Mouse (Mus musculus): ENCODE measurements around the gene Syne3.
A peak's percentile ranks its signal among the peaks of the same experiment; 100 is the strongest.

Syne3 gene

DNA sequence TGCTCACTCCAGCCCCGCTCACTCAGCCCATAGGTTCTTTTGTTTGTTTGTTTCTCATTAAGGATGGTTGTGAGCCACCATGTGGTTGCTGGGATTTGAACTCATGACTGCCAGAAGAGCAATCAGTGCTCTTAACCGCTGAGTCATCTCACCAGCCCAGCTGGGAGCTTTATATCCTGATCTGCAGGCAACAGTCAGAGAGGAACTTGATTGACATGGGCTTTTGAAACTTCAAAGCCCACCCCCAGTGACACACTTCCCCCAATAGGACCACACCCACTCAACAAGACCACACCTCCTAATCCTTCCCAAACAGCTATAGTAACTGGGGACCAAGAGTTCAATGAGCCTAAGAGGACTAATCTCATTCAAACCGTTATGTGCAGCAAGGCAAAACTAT lies 85.1 kb downstream of the Syne3 start:
- DNase-seq (ENCODE audit: low spot score in 2 of 2), result no peak

DNA sequence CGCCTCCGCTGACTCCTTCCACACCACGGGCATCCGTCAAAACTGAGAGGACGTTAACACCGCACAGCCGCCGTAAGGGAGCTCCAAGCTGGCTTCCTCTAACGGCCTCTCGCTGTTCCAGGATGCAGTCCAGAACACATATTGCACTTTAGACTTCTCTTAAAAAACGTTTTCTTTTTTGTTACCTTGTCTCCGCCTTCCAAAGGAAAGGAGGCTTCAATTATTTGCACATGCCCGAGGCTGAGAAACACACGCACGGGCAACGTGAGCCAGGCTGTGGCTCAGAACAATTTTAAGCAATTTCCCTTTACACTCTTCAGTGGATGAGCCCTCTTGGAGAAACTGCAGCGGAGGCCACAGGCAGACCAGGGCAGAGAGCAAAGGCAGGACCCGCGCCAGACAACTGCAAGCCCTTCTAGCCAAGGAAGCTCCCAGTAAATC lies 85.6 kb downstream of the Syne3 start:
- no peak for DNase-seq (ENCODE audit: low spot score in 2 of 2)

DNA sequence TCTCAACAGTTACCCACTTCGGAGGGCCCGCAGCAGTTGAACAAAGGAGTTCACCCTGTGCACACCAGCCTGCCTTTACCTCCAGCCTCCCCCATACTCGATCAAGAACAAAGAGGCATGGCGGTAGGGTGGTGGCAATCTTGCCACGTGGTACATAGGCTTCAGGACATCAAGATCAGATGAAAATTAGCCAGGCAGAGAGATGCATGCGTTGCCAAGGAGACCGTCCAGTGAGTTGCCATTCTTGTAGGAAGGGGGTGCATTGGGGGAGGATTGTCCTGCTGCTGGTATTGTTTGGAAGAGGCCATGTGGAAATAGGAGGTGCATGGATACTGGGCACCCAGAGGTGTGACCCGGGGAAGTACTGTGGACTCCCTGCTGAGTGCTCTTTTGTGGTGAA lies 87.0 kb downstream of the Syne3 start:
- no peak for DNase-seq (ENCODE audit: low spot score in 2 of 2)

DNA sequence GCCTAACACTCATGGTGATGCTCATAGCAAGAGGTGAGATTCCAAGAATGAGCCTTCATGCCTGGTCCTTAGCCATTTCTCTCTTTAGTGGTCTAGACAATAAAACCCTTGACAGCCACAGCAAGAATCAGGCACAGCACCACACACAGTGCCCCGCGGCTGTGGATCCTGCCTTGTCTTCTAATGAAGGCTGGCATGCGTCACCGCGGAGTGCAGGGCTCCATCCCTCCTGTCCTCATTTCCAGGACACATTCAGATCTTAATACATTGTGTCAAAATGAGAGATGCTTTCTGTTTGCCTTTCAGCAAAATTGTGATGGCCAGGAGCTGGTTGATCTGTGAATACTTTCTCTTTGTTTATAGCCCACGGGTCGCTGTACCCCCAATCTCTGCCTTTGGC lies 88.5 kb downstream of the Syne3 start:
- DNase-seq (ENCODE audit: low spot score in 2 of 2), result no peak

DNA sequence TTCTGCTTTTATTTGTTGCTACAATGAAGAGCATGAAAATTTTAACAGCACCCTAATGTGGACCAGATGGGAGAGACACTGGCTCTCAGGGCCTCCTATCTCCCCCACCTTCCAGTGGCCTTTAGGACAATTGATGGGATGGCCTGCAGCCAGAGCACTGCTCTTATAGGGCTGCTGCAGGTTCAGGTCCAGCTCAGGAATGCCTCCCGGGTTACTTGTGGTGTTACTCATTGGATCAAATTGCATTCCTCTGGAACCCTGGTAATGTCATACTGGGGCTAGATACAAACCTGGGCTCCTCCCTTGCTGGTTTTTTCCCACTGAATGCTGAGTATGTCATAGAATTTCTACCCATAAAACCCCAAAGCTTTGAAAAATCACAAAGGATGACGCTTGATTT lies 90.4 kb downstream of the Syne3 start:
- DNase-seq (ENCODE audit: low spot score in 2 of 2), result no peak

DNA sequence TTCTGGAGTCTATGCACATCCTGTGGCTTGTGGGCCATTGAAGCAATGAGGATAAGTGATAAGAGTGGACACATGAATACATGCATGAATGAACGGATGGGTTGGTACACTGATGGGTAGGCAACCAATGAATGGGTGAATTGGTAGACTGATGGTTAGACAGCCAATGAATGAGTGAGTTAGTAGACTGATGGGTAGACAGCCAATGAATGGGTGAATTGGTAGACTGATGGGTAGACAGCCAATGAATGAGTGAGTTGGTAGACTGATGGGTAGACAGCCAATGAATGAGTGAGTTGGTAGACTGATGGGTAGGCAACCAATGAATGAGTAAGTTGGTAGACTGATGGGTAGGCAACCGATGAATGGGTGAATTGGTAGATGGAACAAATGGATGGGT lies 91.7 kb downstream of the Syne3 start:
- DNase-seq (ENCODE audit: low spot score in 2 of 2), result no peak

DNA sequence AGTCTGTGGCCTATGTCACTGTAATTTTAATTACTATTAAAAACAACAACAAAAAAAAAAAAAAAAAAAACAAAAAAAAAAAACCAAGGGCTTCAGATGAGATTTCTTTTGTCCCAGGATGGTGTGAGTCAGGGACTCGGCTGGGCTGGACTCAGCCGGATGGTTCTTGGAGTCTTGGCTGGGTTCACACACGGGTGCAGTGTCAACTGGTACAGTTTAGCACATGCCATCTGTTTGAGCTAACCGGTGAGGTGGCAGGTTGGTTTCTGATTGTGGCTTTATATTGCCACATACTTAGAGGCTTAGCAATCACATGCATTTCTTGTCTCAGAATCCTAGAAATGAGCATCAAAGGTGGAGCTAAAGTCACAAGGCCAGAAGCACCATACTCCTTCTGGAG lies 92.3 kb downstream of the Syne3 start:
- no peak for DNase-seq (ENCODE audit: low spot score in 2 of 2)

DNA sequence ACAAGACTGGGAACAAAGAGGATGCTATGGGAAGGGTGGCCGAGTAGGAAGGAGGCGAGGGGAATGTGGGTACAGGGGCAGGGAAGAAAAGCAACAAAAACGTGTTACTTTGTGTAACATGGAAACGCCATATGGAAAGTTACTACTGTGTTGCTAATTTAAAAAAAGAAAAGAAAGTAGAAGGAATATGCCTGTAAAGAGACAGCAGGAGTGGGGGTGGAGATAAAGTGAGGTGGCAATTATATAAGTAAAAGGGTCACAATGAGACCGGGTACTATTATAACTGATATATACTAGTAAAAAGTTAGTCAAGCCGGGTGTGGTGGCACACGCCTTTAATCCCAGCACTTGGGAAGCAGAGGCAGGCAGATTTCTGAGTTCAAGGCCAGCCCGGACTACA lies 92.8 kb downstream of the Syne3 start:
- DNase-seq (ENCODE audit: low spot score in 2 of 2), result no peak

DNA sequence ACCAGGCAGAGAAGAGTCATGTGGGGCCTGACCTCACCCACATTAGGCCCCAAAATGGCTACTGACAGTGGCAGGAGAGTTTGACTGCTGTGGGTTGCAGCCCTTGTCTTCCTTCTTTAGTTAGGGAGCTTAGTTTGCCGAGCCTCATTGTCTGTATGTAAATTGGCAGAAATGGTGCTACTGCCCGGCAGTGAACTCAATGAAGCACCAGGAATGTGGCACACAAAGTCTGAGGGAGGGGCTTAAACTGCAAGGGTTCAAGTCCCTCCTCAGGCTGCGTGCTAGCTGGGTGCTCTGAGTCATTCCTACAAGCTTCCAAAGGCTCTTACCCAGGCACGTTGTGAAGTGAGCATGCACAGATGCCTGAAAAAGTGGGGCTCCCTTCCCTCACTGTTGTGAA lies 93.9 kb downstream of the Syne3 start:
- no peak for DNase-seq (ENCODE audit: low spot score in 2 of 2)

DNA sequence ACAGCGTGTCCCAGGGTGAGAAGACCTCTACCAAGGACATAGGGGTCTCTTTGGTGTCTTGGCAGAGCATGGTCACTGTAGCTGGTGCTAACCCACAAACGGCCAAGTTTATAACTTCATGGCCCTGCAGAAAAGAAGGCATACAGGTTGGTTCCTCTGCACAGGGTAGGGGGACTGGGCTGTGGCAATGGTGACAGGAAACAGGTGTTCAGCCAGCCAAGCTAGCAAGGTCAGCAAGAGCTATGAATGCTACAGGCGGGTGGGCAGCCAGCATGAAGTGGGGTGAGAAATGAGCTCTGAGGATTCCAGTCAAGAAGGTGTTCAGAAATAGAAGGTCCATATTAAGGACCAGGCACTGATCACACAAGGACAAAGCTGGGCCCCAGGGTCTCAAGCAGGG lies 96.6 kb downstream of the Syne3 start:
- no peak for DNase-seq (ENCODE audit: low spot score in 2 of 2)

DNA sequence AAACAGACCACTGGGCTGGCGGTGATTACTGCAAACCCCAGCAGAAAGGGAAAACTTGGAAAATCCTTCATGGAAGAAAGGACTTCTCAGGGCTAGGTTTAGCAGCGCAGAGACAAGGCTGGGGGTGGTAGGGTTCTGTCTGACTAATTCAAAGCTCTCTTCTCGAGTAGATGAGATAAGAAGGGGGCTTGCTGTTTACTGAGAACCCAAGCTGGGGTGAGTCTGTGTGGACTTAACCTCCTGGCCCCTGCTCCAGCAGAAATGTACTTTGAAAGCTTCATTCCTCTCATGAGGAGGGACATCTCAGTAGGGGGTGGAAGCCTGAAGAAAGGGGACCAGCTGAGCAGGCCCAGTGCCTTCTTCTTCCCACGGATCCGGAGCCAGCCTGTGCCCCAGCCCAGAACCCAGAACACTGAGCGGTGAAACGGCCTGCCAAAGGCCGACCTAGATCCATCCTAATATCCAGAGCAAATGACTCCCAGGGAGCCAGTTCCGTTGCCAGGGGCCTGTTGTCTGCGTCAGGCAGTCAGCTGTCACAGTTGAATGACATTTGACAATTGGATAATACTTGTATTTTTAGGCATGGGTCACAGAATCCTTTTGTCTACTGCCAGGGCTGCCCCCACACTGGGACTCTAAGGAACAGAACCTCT lies 97.2 kb downstream of the Syne3 start:
- no peak for DNase-seq (ENCODE audit: low spot score in 2 of 2)

DNA sequence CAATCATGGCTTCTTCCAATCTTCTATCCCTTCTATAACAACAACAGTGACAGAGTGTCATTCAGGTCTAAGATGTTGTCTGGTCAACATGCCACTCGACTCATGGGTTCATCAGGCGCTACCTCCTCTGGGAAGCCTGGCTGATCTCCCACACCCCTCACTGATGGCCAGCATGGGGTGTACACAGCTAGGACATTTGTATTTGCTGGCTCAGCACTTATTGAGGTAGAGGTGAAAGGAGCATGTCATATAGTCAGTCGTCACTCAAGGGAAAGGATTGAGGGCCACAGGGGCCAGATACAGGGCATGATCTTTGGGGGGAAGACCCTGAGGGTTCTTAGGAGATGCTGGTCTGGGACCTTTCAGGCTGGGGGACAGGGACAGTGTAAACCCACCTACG lies 99.9 kb downstream of the Syne3 start:
- DNase-seq (ENCODE audit: low spot score in 2 of 2), result no peak

DNA sequence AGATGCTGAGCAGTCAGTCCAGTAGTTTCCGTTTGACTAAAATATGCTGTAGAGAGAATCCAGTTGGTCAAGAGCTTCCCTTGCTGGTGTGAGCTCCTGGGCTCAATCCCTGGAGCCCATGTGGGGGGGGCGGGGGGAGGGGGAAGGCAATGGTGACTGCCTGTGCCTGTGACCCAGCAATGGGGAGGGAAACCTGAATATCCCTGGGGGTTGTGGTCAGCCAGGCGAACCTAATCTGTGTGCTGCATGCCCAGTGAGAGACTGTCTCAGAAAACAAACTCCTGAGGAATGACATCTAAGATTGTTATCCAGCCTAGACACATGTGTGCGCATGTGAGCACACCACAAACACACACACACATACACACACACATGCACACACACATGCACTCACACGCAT lies 100.6 kb downstream of the Syne3 start:
- no peak for DNase-seq (ENCODE audit: low spot score in 2 of 2)

DNA sequence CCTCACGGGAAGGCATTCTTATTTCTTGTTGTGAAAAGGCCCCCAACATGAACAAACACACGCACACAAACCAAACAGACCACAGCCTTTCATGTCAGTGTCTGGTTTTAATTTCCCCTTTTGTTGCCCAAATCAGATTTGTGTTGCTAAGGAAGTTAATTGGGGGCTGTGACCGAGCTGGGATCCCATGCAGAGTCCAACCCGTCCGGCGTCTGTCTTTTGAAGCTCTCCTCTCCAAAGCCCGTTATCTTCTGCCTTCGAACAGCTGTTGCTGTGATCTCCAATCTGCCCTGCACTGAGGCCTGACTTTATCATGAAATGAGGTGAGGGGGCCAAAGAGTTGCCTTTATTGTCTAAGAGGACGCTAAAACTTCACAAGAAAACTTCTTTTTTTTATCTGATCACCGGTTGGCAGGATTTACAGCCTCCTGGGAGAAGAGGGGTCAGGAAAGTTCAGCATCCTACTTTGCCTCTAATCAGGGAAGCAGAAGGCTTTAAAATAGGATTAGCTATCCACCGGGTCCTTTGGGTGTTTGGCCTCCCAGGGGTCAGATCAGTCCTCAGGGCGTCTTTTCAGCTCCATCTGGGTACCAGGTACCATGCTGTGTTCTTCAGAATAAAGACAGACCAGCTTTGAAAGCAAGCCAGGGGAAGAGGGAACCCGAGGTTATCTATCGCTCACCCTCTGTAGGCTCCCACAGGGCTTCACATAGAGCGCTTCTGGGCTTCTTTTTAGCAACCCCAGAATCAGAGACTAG lies 101.4 kb downstream of the Syne3 start:
- DNase-seq (ENCODE audit: low spot score in 2 of 2), result no peak

DNA sequence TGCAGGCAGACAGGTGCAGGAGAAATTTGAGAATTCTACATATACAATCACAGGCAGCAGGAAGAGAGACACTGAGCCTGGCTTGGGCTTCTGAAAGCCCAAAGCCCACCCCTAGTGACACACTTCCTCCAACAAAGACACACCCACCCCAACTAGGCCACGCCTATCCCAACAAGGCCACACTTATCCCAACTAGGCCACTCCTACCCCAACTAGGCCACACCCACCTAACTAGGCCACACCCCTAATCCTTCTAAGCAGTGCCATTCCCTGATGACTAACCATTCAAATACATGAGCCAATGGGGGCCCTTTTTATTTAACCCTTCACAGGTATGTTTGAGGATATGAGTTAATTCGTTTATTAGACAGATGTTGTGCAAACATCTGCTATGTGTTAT lies 102.5 kb downstream of the Syne3 start:
- no peak for DNase-seq (ENCODE audit: low spot score in 2 of 2)

DNA sequence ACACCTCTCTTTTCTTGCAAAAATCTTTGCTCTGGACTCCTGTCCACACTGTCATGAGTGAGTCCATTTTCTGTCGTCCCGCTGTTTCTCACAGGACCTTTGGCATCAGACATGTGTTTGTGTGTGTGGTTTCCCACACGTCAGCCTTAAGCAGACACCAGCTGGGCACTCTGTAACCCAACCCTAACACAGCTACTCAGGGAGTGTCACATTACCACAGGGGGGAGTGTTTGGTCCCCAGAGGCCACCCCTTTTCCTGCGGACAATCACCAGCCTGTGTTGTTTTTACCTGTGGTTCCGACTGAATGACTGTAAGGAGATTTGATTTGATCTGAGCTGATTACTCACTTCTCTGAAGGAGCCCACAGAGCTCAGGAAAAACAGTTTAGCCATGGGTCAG lies 105.5 kb downstream of the Syne3 start:
- no peak for DNase-seq (ENCODE audit: low spot score in 2 of 2)

DNA sequence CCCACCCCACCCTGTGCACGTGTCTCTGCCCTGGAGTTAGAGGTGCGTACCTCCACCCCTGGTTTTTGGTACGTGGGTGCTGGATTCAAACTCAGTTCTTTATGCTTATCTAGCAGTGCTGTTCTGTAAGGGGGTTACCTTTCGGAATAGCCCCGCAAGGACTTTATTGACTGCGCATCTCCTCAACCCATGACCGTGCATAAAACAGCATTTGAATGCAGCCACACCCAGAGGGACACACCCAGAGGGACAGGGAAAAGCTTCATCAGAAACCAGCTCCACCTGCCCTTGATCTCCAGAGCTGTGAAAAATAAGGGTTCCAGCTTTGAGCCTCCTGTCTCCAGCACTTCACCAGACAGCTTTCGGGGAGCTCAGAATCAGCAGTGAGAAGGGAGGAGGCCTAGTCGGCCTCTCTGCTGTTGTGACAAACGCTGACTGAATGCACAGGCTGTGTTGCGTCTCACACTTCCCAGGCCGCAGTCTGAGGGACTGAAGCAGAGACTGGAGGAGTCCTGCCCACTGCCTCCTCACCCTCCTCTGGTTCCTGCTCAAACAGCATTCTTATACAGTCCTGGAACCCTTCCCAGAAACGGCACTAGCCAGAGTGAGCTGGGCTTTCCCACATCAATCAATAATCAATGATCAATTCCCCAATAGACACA lies 107.1 kb downstream of the Syne3 start:
- no peak for DNase-seq (ENCODE audit: low spot score in 2 of 2)

DNA sequence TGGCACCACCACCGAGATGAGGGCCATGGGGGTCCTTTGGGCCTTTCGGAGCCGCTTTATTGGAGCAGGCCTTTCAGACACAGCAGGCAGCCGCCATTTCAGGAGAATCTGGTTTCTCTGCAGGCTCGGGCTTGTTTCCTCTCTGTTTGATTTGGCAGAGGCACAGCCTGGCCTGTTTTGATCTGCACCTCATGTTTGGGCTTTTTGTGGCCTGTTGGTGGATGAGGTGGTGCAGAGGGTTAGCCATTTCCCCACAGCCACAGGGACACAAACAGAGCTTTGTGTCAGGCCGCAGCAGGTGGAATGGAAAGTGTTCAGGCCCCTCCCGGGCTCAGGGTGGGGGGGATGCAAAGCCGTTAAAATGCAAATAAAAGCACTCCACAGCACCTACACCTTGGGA lies 108.3 kb downstream of the Syne3 start:
- no peak for DNase-seq (ENCODE audit: low spot score in 2 of 2)

DNA sequence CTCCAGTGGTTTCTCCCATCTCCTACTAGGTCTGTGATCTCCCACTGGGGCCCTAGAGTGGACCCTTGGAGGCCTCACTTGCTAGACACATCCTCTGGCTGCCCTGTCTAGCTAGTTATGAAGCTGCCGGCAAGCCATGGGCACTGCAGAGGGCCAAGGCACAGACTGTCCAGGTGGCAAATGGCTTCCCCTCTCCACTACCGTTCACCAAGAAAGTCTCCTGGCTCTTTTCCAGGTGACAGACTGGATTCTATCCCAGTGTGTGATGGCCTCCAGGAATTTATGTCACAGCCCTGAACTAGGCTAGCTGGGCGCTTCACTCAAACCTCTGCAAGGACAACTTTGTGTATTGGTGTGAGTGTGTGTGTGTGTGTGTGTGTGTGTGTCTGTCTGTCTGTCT lies 109.8 kb downstream of the Syne3 start:
- no peak for DNase-seq (ENCODE audit: low spot score in 2 of 2)

DNA sequence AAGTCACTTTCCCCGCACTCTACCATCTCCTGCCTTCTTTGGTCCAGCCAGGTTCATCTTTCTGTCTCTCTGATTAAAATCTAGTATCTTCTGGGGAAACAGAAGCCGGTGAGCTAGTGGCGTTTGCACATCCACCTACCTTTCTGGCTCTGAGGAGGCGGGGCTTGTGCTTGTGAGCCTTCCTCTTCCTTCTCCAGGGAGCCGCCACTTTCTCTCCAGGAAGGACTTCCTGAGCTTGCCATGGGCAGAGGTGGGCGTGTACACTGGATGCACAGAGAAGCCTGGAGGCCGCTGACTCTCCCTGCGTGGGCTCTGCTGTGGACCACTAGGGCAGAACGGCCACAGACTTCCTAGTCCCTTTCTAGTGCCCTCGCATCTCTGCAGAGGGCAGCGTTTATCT lies 110.4 kb downstream of the Syne3 start:
- DNase-seq (ENCODE audit: low spot score in 2 of 2), result no peak

DNA sequence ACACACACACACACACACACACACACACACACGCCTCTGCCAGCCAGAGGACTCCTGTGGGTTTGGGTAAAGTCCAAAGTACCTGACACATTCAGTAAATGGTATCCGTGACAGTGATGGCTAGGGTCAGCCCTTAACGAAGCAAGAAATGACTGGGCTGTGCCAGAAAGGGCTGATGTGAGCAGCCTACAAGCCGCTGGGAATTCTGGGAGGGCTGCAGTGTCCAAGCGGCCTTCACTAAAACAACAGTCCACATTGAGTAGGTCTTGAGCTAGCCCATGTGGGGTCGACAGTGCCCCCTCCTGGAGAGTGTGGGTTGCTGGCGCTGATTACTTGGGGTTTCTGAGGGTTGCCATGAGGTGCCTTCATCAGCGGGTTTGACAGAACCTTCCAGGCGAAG lies 110.9 kb downstream of the Syne3 start:
- DNase-seq (ENCODE audit: low spot score in 2 of 2), result peak in 1 of 2 experiments; percentile 27

DNA sequence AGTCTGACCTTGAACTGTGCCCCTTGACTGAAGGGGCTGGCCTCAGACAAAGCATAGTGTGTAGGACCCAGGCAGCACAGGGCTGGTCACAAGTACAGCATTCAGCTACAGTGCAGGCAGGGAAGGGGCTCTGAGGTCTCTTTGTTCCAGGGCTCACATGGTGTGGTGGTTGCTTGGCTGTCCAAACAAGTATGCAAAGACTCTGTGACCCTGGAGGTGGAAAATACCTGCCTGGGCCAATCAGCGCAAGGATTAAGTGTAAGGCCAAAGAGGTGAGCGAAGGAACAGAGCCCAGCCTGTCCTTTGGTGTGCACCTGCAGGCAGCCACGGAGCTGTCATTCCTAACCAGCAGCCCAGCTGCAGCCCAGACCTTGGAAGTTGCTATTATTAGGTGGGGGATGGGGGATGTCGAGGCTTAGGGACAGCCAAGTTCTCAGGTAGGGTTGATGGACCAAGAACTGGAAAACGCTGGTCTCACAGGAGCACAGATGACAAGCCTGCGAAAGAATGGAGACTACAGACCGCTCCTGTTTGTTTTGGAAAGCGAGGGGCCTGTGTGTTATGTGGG lies 112.5 kb downstream of the Syne3 start:
- no peak for DNase-seq (ENCODE audit: low spot score in 2 of 2)

DNA sequence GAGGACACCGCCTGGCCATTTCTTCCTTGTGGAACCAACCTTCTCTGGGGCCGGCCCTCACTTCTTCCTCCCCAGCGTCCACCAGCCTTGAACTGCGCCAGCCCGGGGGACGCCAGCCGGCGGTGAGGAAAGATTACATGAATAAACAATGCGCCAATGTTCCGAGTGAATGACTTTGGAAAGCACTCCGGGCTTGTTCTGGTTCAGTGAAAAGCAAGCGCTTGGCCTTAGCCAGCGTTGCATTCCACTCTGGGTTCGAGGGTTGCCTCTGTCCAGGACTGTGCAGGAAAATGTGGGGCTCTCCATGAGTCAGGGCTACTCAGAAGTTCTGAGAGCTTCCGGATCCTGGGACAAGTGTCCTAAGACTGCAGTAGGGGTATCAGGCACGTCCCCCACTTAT lies 113.0 kb downstream of the Syne3 start:
- no peak for DNase-seq (ENCODE audit: low spot score in 2 of 2)
